Mouse (Mus musculus) lung, postnatal 10 days (tissue): ENCODE data around the gene Smbd1.

ENCODE experiments used
- DNase-seq: peaks from one replicate; pipeline ENCODE4 v3.0.0; 2021

The Smbd1 gene

GRCm38 (mm10) chr16:32812888-32813361, 2.6 kb upstream of the Smbd1 start:
- DNase-seq = peak; percentile 93

GRCm38 (mm10) chr16:32807408-32808185, 2.7 kb downstream of the Smbd1 start:
- DNase-seq = peak; percentile 73

- peak; percentile 31 for DNase-seq
Measured at GRCm38 (mm10) chr16:32805151-32805550, 5.1 kb downstream of the Smbd1 start.

- DNase-seq = no peak
Measured at GRCm38 (mm10) chr16:32803901-32804300, 6.4 kb downstream of the Smbd1 start.

GRCm38 (mm10) chr16:32803252-32803853, 6.9 kb downstream of the Smbd1 start:
- peak; percentile 88 for DNase-seq

- no peak for DNase-seq
Measured at GRCm38 (mm10) chr16:32797426-32797689, 12.9 kb downstream of the Smbd1 start, which contains the start of gene Muc20. Muc20 (minus strand) TSS chr16:32797435.

GRCm38 (mm10) chr16:32796676-32797425, 13.4 kb downstream of the Smbd1 start:
- no peak for DNase-seq

- no peak for DNase-seq
Measured at GRCm38 (mm10) chr16:32795177-32795576, 15.1 kb downstream of the Smbd1 start.

- no peak for DNase-seq
Measured at GRCm38 (mm10) chr16:32790056-32790455, 20.2 kb downstream of the Smbd1 start.

- DNase-seq = no peak
Measured at GRCm38 (mm10) chr16:32784840-32785239, 25.4 kb downstream of the Smbd1 start.

GRCm38 (mm10) chr16:32783324-32784062, 26.8 kb downstream of the Smbd1 start:
- DNase-seq = peak; percentile 63

- DNase-seq = no peak
Measured at GRCm38 (mm10) chr16:32778956-32779355, 31.3 kb downstream of the Smbd1 start.

- DNase-seq = no peak
Measured at GRCm38 (mm10) chr16:32776676-32777075, 33.6 kb downstream of the Smbd1 start.

GRCm38 (mm10) chr16:32766904-32767303, 43.4 kb downstream of the Smbd1 start:
- no peak for DNase-seq

GRCm38 (mm10) chr16:32764961-32765360, 45.3 kb downstream of the Smbd1 start:
- no peak for DNase-seq

GRCm38 (mm10) chr16:32764550-32764949, 45.7 kb downstream of the Smbd1 start:
- no peak for DNase-seq
